Mouse (Mus musculus): ENCODE measurements around the gene Poc1a.

DNA sequence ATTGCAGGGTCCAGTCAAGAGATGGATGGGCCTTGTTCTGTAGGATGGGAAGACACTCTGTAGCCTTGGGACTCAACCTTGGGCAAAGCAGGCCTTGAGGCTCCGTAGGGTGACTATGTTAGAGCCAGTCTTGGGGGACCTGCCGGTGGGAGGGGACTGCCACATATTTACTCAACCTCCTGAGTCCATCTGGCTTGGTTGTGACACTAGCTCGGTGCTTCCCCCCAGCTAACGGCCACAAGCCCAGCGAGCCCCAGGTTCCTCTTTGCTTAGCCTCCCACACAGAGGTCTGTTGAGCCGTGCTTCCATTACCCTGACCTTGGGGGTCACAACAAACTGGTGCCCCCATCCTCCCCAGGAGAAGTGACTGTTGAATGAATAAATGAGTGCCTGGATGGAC, 19.8 kb upstream of the Poc1a start:
- TF ChIP-seq CTCF (IDR thresholded peaks at IDR 0.05; ENCODE audit: extremely low read depth, insufficient read depth, low read length) (no peak), POLR2A (IDR thresholded peaks at IDR 0.05; ENCODE audit: extremely low read depth, insufficient read depth, low read length) (no peak)
